ENCODE assay signal across 21 mouse cellular contexts in genomic region chr1:164361997-164362396, GRCm38 (mm10). TPM values are rescaled to one million over a fixed set of nuclear protein-coding genes. Genes with fewer than 3 reads are reported as not detected.
DNase-seq lines count a peak whose midpoint lies in the region; ATAC-seq lines count a peak whose summit lies in the region.
"Had no signal": no experiment of that assay in that cellular context is flagged by ENCODE, and none has a peak within 500 bp of the region (broad histone marks: within the 10 kb centered on the region; RNA-seq: fewer than 3 reads in every experiment).

No protein-coding gene starts in this region.

- no peaks in the 10 kb centered on the region for H3K36me3 ChIP-seq in forebrain, embryonic 15.5 days
- no peaks in the 10 kb centered on the region; the same call in none of the 2 replicates for H3K36me3 ChIP-seq in forebrain, embryonic 10.5 days (replicated peaks)
- no peaks in the 10 kb centered on the region for H3K36me3 ChIP-seq in hindbrain, embryonic 15.5 days
- H3K36me3 ChIP-seq in midbrain, embryonic 15.5 days (replicated peaks) = no peaks in the 10 kb centered on the region
- H3K36me3 ChIP-seq: embryonic facial prominence, embryonic 12.5 days; limb, embryonic 13.5 days; liver, embryonic 13.5 days had no signal

- peak; percentile 30; the same call in 1 of the 2 replicates for ATAC-seq in forebrain, embryonic 15.5 days (replicated peaks)
- ATAC-seq in hindbrain, embryonic 15.5 days (ENCODE audit: low FRiP score, low read depth) = peak; percentile 67
- peak; percentile 80 for ATAC-seq in midbrain, embryonic 15.5 days (replicated peaks)
- ATAC-seq: intestine, embryonic 16.5 days had no signal

- H3K27me3 ChIP-seq in forebrain, embryonic 15.5 days = no peaks in the 10 kb centered on the region
- no peaks in the 10 kb centered on the region for H3K27me3 ChIP-seq in forebrain, embryonic 10.5 days (ENCODE audit: poor library complexity, severe bottlenecking)
- no peaks in the 10 kb centered on the region for H3K27me3 ChIP-seq in hindbrain, embryonic 15.5 days
- H3K27me3 ChIP-seq in midbrain, embryonic 15.5 days (replicated peaks) = no peaks in the 10 kb centered on the region
- H3K27me3 ChIP-seq: CH12.LX; embryonic facial prominence, embryonic 12.5 days; limb, embryonic 13.5 days; liver, embryonic 13.5 days had no signal

- WGBS in forebrain, embryonic 15.5 days = 35% methylated on average over 2 of the region's 2 CpGs
- 72% methylated on average over 2 of the region's 2 CpGs for WGBS in forebrain, embryonic 10.5 days
- WGBS in hindbrain, embryonic 15.5 days = 16% methylated on average over 2 of the region's 2 CpGs
- 21% methylated on average over 2 of the region's 2 CpGs for WGBS in midbrain, embryonic 15.5 days

- no peaks in the 10 kb centered on the region for H3K9me3 ChIP-seq in forebrain, embryonic 15.5 days
- H3K9me3 ChIP-seq in forebrain, embryonic 10.5 days = no peaks in the 10 kb centered on the region
- no peaks in the 10 kb centered on the region for H3K9me3 ChIP-seq in hindbrain, embryonic 15.5 days
- H3K9me3 ChIP-seq in midbrain, embryonic 15.5 days = no peaks in the 10 kb centered on the region
- H3K9me3 ChIP-seq: embryonic facial prominence, embryonic 12.5 days; limb, embryonic 13.5 days; liver, embryonic 13.5 days had no signal

- no peak overlapping the region for H3K9ac ChIP-seq in forebrain, embryonic 15.5 days (replicated peaks)
- no peak overlapping the region for H3K9ac ChIP-seq in hindbrain, embryonic 15.5 days
- H3K9ac ChIP-seq in midbrain, embryonic 15.5 days = no peak overlapping the region
- H3K9ac ChIP-seq: embryonic facial prominence, embryonic 12.5 days; limb, embryonic 13.5 days; liver, embryonic 13.5 days; lung, embryonic 14.5 days had no signal

- peaks cover 7% of the 10 kb centered on the region; the same call in 1 of the 2 replicates for H3K4me1 ChIP-seq in forebrain, embryonic 15.5 days
- H3K4me1 ChIP-seq in forebrain, embryonic 10.5 days = peaks cover 6% of the 10 kb centered on the region
- peaks cover 4% of the 10 kb centered on the region; the same call in 1 of the 2 replicates for H3K4me1 ChIP-seq in hindbrain, embryonic 15.5 days (replicated peaks)
- H3K4me1 ChIP-seq in midbrain, embryonic 15.5 days = peaks cover 11% of the 10 kb centered on the region
- H3K4me1 ChIP-seq: embryonic facial prominence, embryonic 12.5 days; limb, embryonic 13.5 days; liver, embryonic 13.5 days had no signal

- H3K4me2 ChIP-seq in forebrain, embryonic 15.5 days (replicated peaks) = no peak overlapping the region
- no peak overlapping the region for H3K4me2 ChIP-seq in hindbrain, embryonic 15.5 days
- H3K4me2 ChIP-seq in midbrain, embryonic 15.5 days = no peak overlapping the region
- H3K4me2 ChIP-seq: embryonic facial prominence, embryonic 12.5 days; limb, embryonic 13.5 days; liver, embryonic 13.5 days; lung, embryonic 14.5 days had no signal

- peak overlapping the region; percentile 31 for H3K27ac ChIP-seq in forebrain, embryonic 15.5 days (replicated peaks)
- no peak overlapping the region for H3K27ac ChIP-seq in forebrain, embryonic 10.5 days
- no peak overlapping the region for H3K27ac ChIP-seq in hindbrain, embryonic 15.5 days (replicated peaks)
- peak overlapping the region; percentile 35; the same call in 1 of the 2 replicates for H3K27ac ChIP-seq in midbrain, embryonic 15.5 days
- H3K27ac ChIP-seq: embryonic facial prominence, embryonic 12.5 days; heart, adult 2 months; limb, embryonic 13.5 days; liver, embryonic 13.5 days had no signal

- no peak overlapping the region for H3K4me3 ChIP-seq in forebrain, embryonic 15.5 days
- H3K4me3 ChIP-seq in forebrain, embryonic 10.5 days = no peak overlapping the region
- no peak overlapping the region for H3K4me3 ChIP-seq in hindbrain, embryonic 15.5 days
- H3K4me3 ChIP-seq in midbrain, embryonic 15.5 days = no peak overlapping the region
- H3K4me3 ChIP-seq: embryonic facial prominence, embryonic 12.5 days; heart, adult 2 months; limb, embryonic 13.5 days; liver, embryonic 13.5 days had no signal

- no peak for DNase-seq in forebrain, embryonic 10.5 days (ENCODE audit: extremely low spot score, low spot score)
- peak; percentile 16 for DNase-seq in brain, embryonic 18.5 days (ENCODE audit: low read depth, low spot score)
- no peak for DNase-seq in spleen, postnatal 36 days (ENCODE audit: low spot score in 2 of 2)
- no peak for DNase-seq in adrenal gland, adult 18-20 months (ENCODE audit: low spot score in 2 of 2)
- no peak for DNase-seq in thymus, postnatal 10 days (ENCODE audit: low spot score in 2 of 2)
- DNase-seq: adrenal gland, postnatal 25 days; cerebellum, adult 8-10 months; gastrocnemius, postnatal 25 days; heart, adult 2 months; heart, postnatal 4 days; liver, embryonic 13.5 days; lung, embryonic 14.5 days; lung, postnatal 4 days; spleen, adult 18-20 months had no signal

RNA-seq across cellular contexts. Expression of gene Blzf1, which starts 54.7 kb away (rescaled TPM):
- 29.1 and 32.0 TPM in 2 replicates for polyA plus RNA-seq in forebrain, embryonic 15.5 days (2015; fragmentation: Nextera tagmentation; extraction: Ambion mirVana)
- 24.9 and 26.7 TPM in 2 replicates for polyA plus RNA-seq in forebrain, embryonic 10.5 days (2016; fragmentation: Nextera tagmentation; extraction: Ambion mirVana)
- 30.3 and 31.9 TPM in 2 replicates for polyA plus RNA-seq in hindbrain, embryonic 15.5 days (2015; fragmentation: Nextera tagmentation; extraction: Ambion mirVana)
- polyA plus RNA-seq in midbrain, embryonic 15.5 days (2015; fragmentation: Nextera tagmentation; extraction: Ambion mirVana) = 30.0 and 30.6 TPM in 2 replicates
- 10 to 100 TPM; 23.1 to 26.9 TPM for total RNA-seq in adrenal gland, adult 18-20 months (2021)

RNA-seq across cellular contexts. Expression of gene Nme7, which starts 58.1 kb away (rescaled TPM):
- polyA plus RNA-seq in forebrain, embryonic 15.5 days (2015; fragmentation: Nextera tagmentation; extraction: Ambion mirVana) = 41.6 and 42.4 TPM in 2 replicates
- 45.6 and 48.8 TPM in 2 replicates for polyA plus RNA-seq in forebrain, embryonic 10.5 days (2016; fragmentation: Nextera tagmentation; extraction: Ambion mirVana)
- 32.5 and 32.9 TPM in 2 replicates for polyA plus RNA-seq in hindbrain, embryonic 15.5 days (2015; fragmentation: Nextera tagmentation; extraction: Ambion mirVana)
- polyA plus RNA-seq in midbrain, embryonic 15.5 days (2015; fragmentation: Nextera tagmentation; extraction: Ambion mirVana) = 29.6 and 35.7 TPM in 2 replicates
- 10 to 100 TPM; 11.4 to 11.9 TPM for total RNA-seq in adrenal gland, adult 18-20 months (2021)

Comparison
In these comparisons a context has a peak if more than half of its experiments do, and no peak if none do; other contexts are left out.
1. H3K27ac ChIP-seq: peak in forebrain, embryonic 15.5 days (single experiment) and midbrain, embryonic 15.5 days (single experiment); none in forebrain, embryonic 10.5 days (single experiment) and hindbrain, embryonic 15.5 days (single experiment).
2. ATAC-seq: peak in every context shown above with its lines; median percentile 80 in midbrain, embryonic 15.5 days; 67 in hindbrain, embryonic 15.5 days; 30 in forebrain, embryonic 15.5 days.